Mouse (Mus musculus): ENCODE results near the gene Dffb. TPM values are rescaled to one million over a fixed set of nuclear protein-coding genes. Genes with fewer than 3 reads are reported as not detected.
"Not testable (repeated sequence)": the region's sequence is repeated elsewhere in the genome, so short reads cannot be mapped to it uniquely, and the experiment has no call there.

Gene Dffb
- total RNA-seq, 2 experiments from 2014 or later, result 4.7 to 4.8 TPM

- intact Hi-C loops (cut with DNase I), result no loop called here
- DNase-seq, result no peak
These were observed 6.9 kb downstream of the Dffb start for GRCm38 (mm10) chr4:153968063-153968462.

DNA sequence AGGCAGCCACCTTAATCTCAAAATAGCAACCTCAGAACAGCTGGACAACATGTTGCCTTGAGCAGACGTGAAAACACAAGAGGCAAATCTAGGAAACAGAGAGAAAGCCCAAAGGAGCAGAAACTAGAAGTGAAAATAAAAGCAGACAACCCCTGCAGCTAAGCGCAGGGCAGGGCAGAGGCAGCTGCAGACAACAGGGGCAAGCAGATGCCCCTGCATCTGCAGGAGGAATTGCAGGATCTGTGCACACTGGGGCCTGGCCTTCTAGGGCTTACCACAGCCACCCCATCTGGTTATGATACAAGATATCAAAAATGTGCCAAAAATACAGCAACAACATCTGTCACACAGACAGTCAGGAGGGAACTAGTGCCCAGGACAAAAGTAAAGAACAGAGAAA, 7.4 kb downstream of the Dffb start:
- intact Hi-C loops (cut with DNase I), result no loop called here
- no peak for DNase-seq

- intact Hi-C loops (cut with DNase I), result no loop called here
- no peak for DNase-seq
These were observed 8.3 kb downstream of the Dffb start for GRCm38 (mm10) chr4:153966651-153967050.

DNA sequence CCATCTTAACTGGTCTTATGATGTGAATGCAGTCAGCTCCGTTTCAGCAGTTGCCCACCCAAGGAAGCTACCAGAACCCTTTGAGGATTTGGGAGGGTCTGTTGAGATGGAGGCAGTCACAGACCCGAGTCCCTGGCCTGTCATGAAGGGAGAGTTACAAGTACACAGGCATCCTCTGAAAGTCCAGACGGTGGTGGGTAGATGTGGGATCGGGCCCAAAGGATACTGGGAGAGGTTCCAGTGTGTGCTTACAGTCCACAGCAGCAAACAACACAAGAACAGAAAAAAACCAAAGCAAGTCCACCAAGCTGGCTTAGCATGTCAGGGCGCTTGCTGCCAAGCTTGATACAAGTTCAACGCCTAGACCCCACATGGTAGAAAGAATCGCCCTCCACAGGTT, 12.3 kb downstream of the Dffb start:
- DNase-seq, result no peak
- intact Hi-C loops (cut with DNase I), result no loop called here

DNA sequence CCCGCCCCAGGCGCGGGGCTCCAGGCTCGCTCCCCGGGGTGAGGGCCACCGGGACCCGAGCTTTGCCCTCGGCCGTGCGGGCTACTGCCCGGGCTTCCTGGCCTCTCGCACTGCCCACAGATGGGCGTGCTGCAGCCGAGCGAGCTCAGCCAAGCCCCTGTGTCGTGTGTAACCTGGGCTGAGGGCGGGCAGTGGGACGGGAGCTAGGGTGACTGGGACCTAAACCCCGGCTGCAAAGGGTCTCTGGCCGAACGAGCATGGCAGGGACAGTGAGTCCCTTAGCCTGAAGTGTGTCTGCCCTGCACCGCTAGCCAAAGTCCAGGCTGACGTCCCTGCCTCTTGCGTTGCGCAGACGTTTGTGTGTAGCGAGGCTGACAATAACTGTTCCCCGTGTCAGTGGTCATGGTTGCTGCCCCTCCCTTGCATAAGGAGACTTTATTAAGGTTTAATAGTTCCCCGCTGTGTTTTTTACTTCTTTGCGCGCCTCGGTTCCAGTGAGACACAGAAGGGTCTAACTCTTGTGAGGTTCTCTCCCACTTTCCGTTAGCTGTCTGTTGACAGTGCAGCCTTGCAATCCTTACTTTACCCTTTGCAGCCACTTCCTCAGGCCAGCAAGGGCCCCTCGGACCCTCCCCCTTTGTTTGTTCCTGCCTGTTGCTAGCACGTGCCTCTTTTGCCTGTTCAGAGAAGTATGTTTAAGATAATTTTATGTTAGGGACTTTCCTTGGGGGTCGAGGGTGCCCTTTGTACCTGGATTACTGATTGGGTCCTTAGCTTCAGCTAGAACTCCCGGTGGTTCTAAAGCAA, 17.3 kb downstream of the Dffb start:
- intact Hi-C loops (cut with DNase I), result loop anchor here (5.0 kb wide), 1 partner anchor 55 kb away; the partner anchor contains the start of gene Lrrc47
- DNase-seq, result peak in 1 of 2 experiments; percentile 6

DNA sequence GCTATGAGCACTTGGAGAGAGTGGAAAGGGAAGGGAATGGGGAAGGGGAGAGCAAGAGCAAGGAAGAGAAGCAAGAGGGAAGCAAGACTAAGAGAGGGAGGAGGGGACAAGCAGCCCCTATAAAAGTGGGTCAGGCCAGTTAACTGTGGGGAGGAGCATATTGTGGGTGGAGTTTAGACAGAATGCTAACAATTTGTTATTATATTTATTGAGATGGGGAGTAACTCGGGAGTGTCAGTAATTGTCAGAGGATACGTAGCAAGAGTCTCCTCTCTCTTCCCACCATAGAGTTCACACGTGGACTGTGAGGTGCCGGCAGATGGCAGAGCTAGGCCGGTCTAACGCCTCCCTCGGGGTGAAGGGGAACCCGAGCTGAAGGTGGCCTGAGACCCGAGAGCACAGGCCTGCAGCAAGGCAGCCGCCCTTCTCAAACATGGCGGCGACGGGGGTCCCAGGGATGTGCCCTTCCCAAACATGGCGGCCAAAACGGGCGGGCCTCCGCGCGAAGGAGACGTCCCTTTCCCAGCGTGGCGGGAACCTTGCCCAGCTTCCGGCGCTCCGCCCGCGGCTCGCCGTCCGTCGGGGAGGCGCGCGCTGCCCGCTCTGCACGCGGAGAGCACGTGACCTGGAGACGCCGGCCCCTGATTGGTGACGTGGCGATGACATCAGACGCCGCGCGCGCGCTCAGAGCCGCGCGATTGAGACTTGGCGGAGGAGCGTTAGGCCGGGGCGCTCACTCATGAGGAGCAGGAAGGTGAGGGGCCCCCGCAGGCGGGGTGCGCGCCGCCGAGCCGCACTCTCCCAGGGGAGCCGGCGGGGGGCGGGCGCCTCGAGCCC, 18.1 kb downstream of the Dffb start, which contains the start of gene A430005L14Rik:
TSS of gene A430005L14Rik (plus strand) at position 669 of the 837 bp plus-strand sequence.
- intact Hi-C loops (cut with DNase I), result loop anchor here (5.0 kb wide), 1 partner anchor 56 kb away; the partner anchor contains the start of gene Lrrc47
- peak; percentile 97 to 98 for DNase-seq

- intact Hi-C loops (cut with DNase I), result loop anchor here (5.0 kb wide), 1 partner anchor 57 kb away; the partner anchor contains the start of gene Lrrc47
- no peak for DNase-seq
These were observed 19.3 kb downstream of the Dffb start for GRCm38 (mm10) chr4:153955651-153956050.

GRCm38 (mm10) chr4:153951692-153952091, 23.2 kb downstream of the Dffb start:
- intact Hi-C loops (cut with DNase I), result no loop called here
- DNase-seq, result no peak

- DNase-seq, result no peak
- intact Hi-C loops (cut with DNase I), result no loop called here
These were observed 23.8 kb downstream of the Dffb start for GRCm38 (mm10) chr4:153951150-153951549.

GRCm38 (mm10) chr4:153950372-153950771, 24.6 kb downstream of the Dffb start:
- intact Hi-C loops (cut with DNase I), result no loop called here
- no peak for DNase-seq

- intact Hi-C loops (cut with DNase I), result no loop called here
- no peak for DNase-seq
These were observed 29.2 kb downstream of the Dffb start for GRCm38 (mm10) chr4:153945741-153946140.

DNA sequence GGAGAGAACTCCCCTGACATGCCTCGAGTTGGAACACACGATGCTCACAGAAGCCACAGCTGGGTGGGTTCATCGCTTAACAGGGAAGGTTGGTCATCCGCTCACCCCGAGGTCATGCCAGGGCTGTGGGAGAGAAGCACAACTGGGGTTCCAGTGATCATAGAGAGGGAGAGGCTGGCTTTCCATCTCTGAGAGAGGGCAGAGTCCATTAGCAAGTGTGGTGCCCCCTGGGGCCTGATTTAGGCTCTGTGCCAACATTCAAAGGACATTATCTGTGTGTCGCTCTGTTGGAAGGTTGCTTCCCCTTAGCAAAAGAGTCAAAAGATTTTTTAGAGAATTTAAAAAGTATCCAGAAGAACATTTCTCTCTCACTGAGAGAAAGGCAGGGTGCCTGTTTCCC, 30.7 kb downstream of the Dffb start:
- DNase-seq, result no peak
- intact Hi-C loops (cut with DNase I), result no loop called here

- intact Hi-C loops (cut with DNase I), result loop anchor here (2.0 kb wide), 1 partner anchor 1412 kb away; no protein-coding TSS in a partner anchor
- DNase-seq, result peak; percentile 30 to 60
These were observed 31.7 kb downstream of the Dffb start for GRCm38 (mm10) chr4:153943243-153943642.

- intact Hi-C loops (cut with DNase I), result loop anchor here (10.0 kb wide), 1 partner anchor 755 kb away; no protein-coding TSS in a partner anchor
- DNase-seq, result no peak
These were observed 45.0 kb downstream of the Dffb start for GRCm38 (mm10) chr4:153929921-153930320.

DNA sequence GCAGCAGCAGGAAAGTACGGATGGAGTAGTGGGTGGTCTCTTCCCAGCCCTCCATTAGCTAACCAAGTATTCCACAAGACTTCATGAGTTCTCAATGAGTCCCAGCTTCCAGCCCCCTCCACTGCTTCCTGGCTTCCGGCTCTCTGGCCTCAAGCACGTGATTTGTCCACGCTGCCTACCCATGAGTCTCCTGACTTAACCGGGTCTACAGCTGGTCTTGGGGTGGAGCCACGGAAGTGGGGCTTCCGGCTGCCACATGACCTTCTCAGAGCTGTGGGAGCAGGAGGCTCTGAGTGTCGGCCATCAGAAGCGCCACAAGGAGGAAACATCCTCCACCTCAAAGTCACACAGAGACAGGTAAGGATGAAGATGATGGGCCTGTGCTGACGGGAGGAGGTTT, 45.5 kb downstream of the Dffb start:
- intact Hi-C loops (cut with DNase I), result no loop called here
- DNase-seq, result no peak

GRCm38 (mm10) chr4:153928772-153929299, 46.1 kb downstream of the Dffb start:
- DNase-seq, result no peak
- intact Hi-C loops (cut with DNase I), result no loop called here

GRCm38 (mm10) chr4:153922090-153922489, 52.8 kb downstream of the Dffb start:
- intact Hi-C loops (cut with DNase I); DNase-seq: not testable (repeated sequence)

GRCm38 (mm10) chr4:153920517-153921233, 54.3 kb downstream of the Dffb start:
- intact Hi-C loops (cut with DNase I), result no loop called here
- no peak for DNase-seq

- DNase-seq, result no peak
- intact Hi-C loops (cut with DNase I), result no loop called here
These were observed 57.0 kb downstream of the Dffb start for GRCm38 (mm10) chr4:153917773-153918500.
